Mouse (Mus musculus) neural tube, embryonic 11.5 days (tissue): ENCODE results near the gene Clasrp. TPM values are rescaled to one million over a fixed set of nuclear protein-coding genes. Genes with fewer than 3 reads are reported as not detected.

Experiments
- ATAC-seq: fragments of 200-750 bp; cut with Nextera tagmentation; 2 replicates; pipeline ENCODE4 v1.8.0; 2017; ENCODE audit warnings: moderate number of reproducible peaks, mild to moderate bottlenecking, moderate TSS enrichment, moderate library complexity; ENCODE audit not compliant: insufficient read depth, low FRiP score, low TSS enrichment
- DNase-seq: peaks from one replicate; pipeline ENCODE4 v3.0.0-alpha.2; 2015; ENCODE audit warnings: low spot score
- H3K27ac ChIP-seq: fragments of 300-500 bp; sonication (generic); 2 replicates; pipeline ENCODE4 v1.5.1; 2014; ENCODE audit warnings: low read depth, mild to moderate bottlenecking, low read length
- H3K27me3 ChIP-seq: fragments of 300-500 bp; sonication (generic); 2 replicates; pipeline ENCODE4 v1.6.1; 2014; ENCODE audit warnings: mild to moderate bottlenecking, low read length, mixed read lengths; ENCODE audit not compliant: control insufficient read depth, insufficient read depth
- H3K36me3 ChIP-seq: fragments of 300-500 bp; sonication (generic); 2 replicates; pipeline ENCODE4 v1.6.1; 2014; ENCODE audit warnings: mild to moderate bottlenecking, low read length, moderate library complexity, mixed read lengths; ENCODE audit not compliant: control insufficient read depth, insufficient read depth
- H3K4me1 ChIP-seq: fragments of 300-500 bp; sonication (generic); 2 replicates; pipeline ENCODE4 v1.6.1; 2014; ENCODE audit warnings: low read length, mixed read lengths; ENCODE audit not compliant: control insufficient read depth, insufficient read depth
- H3K4me2 ChIP-seq: fragments of 300-500 bp; sonication (generic); 2 replicates; pipeline ENCODE4 v1.6.1; 2014; ENCODE audit warnings: low read depth, mild to moderate bottlenecking, moderate library complexity
- H3K4me3 ChIP-seq: fragments of 300-500 bp; sonication (generic); 2 replicates; pipeline ENCODE4 v1.5.1; 2014; ENCODE audit warnings: low read depth, low read length
- H3K9ac ChIP-seq: fragments of 300-500 bp; sonication (generic); 2 replicates; pipeline ENCODE4 v1.6.1; 2014; ENCODE audit warnings: mild to moderate bottlenecking, low read length
- H3K9me3 ChIP-seq: fragments of 300-500 bp; sonication (generic); 2 replicates; pipeline ENCODE4 v1.6.1; 2016; ENCODE audit warnings: low read length; ENCODE audit not compliant: control insufficient read depth
- WGBS: fragments of 180-500 bp; shearing (Covaris S2); extraction: QIAGEN DNeasy Blood & Tissue Kit; methylation state at CpG from one replicate; pipeline ENCODE4 v1.1.7; 2014; 5-methylcytosine and 5-hydroxymethylcytosine counted together
- polyA plus RNA-seq: library from polyadenylated mRNA; unstranded; fragments of >200 nt; fragmentation: Nextera tagmentation; extraction: Ambion mirVana; gene quantifications from 2 replicates; pipeline ENCODE4 v1.2.1, GENCODE M21; 2014

Gene Clasrp
- polyA plus RNA-seq, 1 experiment from 2014 or later = 53.5 TPM

DNA sequence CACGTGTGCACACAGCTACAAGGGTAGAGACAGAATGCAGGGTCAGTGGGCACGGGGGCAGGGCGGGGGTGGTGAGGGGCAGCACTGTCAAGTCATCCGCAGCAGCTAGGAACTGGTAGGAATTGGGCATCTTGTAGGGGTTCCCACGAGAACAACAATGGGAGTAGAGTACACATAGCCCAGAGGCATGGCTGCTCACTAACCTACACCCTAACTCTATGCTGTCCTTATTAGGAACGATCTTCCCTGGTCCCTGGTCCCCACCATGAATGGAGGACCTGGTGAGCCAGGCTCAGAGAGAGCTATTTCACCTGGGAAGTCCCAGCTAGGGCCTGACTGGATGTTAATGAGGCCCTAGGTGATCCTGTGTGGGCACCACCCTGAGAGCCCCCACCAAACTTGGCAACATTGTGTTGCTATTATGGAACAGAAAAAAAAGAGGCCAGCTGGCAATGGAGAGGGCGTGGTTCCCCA lies 62.6 kb downstream of the Clasrp start:
- ATAC-seq (no peak), DNase-seq (no peak)
- Histone ChIP-seq H3K27me3 (no peaks in the 10 kb centered on the region), H3K4me3 (no peak overlapping the region), H3K9me3 (no peaks in the 10 kb centered on the region), H3K4me2 (no peak overlapping the region), H3K27ac (no peak overlapping the region), H3K4me1 (no peaks in the 10 kb centered on the region; the same call in 1 of the 2 replicates), H3K9ac (0 out of 2 replicates have a peak overlapping the region, but pooled peaks have one; percentile 18), H3K36me3 (no peaks in the 10 kb centered on the region; the same call in 1 of the 2 replicates)
- 89% methylated on average over 7 of the region's 7 CpGs for WGBS

DNA sequence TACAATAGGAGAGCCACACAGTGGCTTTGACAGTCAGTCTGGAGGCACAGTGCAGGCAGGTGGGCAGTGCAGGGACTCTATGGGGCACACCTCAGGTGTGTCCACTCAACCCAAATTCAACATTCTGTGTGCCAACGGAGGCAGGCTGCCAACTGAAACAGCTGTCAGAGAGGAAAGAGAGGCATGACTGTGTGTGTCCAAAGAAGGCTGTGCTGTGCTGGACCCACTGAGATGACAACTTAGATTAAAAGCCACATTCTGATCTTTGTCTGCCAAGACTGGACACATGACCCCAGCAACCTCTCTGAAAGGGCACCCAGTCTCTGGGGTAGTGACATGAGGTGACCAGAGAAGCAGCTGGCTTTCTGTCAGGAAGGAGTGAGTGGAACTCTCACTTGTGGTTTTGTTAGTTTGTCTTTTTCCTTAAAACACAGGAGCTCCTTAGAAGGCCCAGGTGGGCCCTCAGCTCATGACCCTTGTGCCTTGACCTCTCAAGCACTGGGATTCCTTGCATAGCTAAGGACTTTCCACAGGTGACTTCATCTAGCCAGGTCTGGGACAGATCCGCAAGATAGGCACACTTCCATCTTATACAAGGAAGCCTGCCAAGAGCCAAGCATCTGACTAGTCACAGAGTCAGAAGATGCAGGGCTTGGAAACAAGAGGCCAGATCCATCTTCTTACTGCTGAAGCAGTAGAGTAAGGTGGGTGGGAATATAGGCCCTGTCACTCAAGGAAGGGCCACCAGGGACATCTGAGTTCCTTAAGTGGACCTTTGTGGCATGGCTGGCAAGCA lies 63.3 kb downstream of the Clasrp start:
- no peaks in the 10 kb centered on the region for H3K9me3 ChIP-seq
- no peak for ATAC-seq
- H3K4me1 ChIP-seq = no peaks in the 10 kb centered on the region; the same call in 1 of the 2 replicates
- WGBS = 88% methylated on average over 2 of the region's 2 CpGs
- no peak overlapping the region for H3K9ac ChIP-seq
- no peak for DNase-seq
- H3K36me3 ChIP-seq = no peaks in the 10 kb centered on the region; the same call in 1 of the 2 replicates
- H3K27ac ChIP-seq = no peak overlapping the region
- H3K4me2 ChIP-seq = no peak overlapping the region
- no peaks in the 10 kb centered on the region for H3K27me3 ChIP-seq
- H3K4me3 ChIP-seq = no peak overlapping the region

DNA sequence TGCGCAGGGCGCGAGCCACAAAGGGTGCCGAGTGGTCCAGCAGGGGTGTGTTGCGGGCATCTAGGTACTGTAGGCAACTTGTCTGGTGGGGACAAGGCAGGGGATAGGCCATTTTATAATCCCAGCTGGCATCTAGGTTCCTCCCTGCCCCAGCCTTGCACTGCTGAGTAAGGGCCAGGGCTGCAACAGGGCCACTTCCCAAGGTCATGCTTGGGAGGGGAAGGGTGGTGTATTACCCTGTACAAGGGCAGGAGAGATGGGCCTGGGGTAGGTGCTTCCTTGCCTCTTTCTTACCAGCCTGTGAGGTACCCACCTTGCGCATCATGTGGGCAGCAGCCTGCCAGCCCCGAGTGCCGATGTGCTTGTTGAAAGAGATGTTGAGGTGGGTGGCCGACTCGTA lies 69.6 kb downstream of the Clasrp start:
- H3K4me3 ChIP-seq = no peak overlapping the region
- no peaks in the 10 kb centered on the region for H3K4me1 ChIP-seq
- H3K36me3 ChIP-seq = peaks cover 31% of the 10 kb centered on the region
- no peak overlapping the region for H3K27ac ChIP-seq
- ATAC-seq (no peak), DNase-seq (no peak)
- H3K4me2 ChIP-seq = no peak overlapping the region
- H3K27me3 ChIP-seq = no peaks in the 10 kb centered on the region
- WGBS = 95% methylated on average over 10 of the region's 10 CpGs
- H3K9me3 ChIP-seq = no peaks in the 10 kb centered on the region
- H3K9ac ChIP-seq = no peak overlapping the region

DNA sequence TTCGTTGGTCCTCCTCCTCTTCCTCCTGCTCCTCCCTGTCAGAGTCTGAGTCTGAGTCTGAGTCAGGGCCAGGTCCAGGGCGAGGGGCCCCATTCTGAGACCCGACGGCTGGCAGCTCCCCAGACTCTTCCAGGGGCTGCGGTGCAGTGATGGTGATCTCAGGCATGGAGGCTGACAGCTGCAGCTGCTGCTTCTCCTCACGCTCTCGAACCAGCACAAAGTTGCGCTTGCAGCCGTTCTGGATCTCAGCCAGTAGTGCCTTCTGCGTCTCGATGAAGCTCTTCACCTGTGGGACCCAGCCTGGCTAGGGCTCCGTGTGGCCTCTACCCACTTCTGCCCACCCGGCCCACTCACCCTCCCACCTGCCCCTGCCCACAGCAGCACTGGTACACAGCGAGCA lies 72.0 kb downstream of the Clasrp start:
- no peak overlapping the region for H3K9ac ChIP-seq
- no peak overlapping the region for H3K4me3 ChIP-seq
- ATAC-seq (no peak), DNase-seq (no peak)
- no peaks in the 10 kb centered on the region for H3K4me1 ChIP-seq
- H3K9me3 ChIP-seq = no peaks in the 10 kb centered on the region
- 93% methylated on average over 14 of the region's 14 CpGs for WGBS
- peaks cover 33% of the 10 kb centered on the region for H3K36me3 ChIP-seq
- no peaks in the 10 kb centered on the region for H3K27me3 ChIP-seq
- no peak overlapping the region for H3K4me2 ChIP-seq
- H3K27ac ChIP-seq = no peak overlapping the region

DNA sequence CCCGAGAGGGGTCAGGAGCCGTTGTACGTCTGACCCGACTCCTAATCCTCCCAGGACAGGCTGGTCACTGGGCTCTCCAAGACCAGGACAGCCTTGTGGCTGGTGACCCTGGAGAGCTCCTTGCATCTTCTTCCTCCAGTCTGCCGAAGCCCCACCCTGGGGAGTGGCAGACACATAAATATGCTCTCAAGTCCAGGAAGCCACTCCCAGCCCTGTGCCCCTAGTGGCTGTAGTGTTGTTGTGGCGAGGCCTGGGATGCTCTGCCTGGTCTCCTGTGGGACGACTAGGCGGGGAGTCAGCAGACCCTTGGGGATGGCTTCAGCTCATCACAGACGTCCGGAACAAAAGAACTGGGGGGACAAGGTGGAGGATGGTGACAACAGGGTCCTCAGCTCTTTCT lies 73.2 kb downstream of the Clasrp start:
- no peak overlapping the region for H3K4me2 ChIP-seq
- WGBS = 70% methylated on average over 10 of the region's 10 CpGs
- DNase-seq = no peak
- ATAC-seq = no peak
- no peaks in the 10 kb centered on the region for H3K27me3 ChIP-seq
- H3K4me1 ChIP-seq = no peaks in the 10 kb centered on the region
- H3K27ac ChIP-seq = no peak overlapping the region
- peaks cover 33% of the 10 kb centered on the region for H3K36me3 ChIP-seq
- no peak overlapping the region for H3K9ac ChIP-seq
- no peak overlapping the region; the same call in 1 of the 2 replicates for H3K4me3 ChIP-seq
- H3K9me3 ChIP-seq = no peaks in the 10 kb centered on the region

Other genes starting within 250 kb of the Clasrp start
- 17.8 and 18.0 TPM in 2 replicates for gene Cd3eap, start 245.0 kb downstream of the Clasrp start, polyA plus RNA-seq
- 3.4 and 4.7 TPM in 2 replicates for gene Ppp1r13l, start 244.7 kb downstream of the Clasrp start, polyA plus RNA-seq
- 12.4 and 14.6 TPM in 2 replicates for gene Ercc2, start 222.5 kb downstream of the Clasrp start, polyA plus RNA-seq
- gene Klc3, start 200.4 kb downstream of the Clasrp start, polyA plus RNA-seq = 3.2 and 3.4 TPM in 2 replicates
- gene Ckm, start 199.7 kb downstream of the Clasrp start, polyA plus RNA-seq = 0.41 and 0.69 TPM in 2 replicates
- 14.1 and 16.4 TPM in 2 replicates for gene Mark4, start 145.7 kb downstream of the Clasrp start, polyA plus RNA-seq
- 1.2 and 1.6 TPM in 2 replicates for gene Exoc3l2, start 141.2 kb downstream of the Clasrp start, polyA plus RNA-seq
- gene Bloc1s3, start 96.1 kb downstream of the Clasrp start, polyA plus RNA-seq = 2.0 and 2.7 TPM in 2 replicates
- gene Trappc6a, start 96.1 kb downstream of the Clasrp start, polyA plus RNA-seq = 49.3 and 54.0 TPM in 2 replicates
- not detected in 2 replicates for gene Nkpd1, start 86.6 kb downstream of the Clasrp start, polyA plus RNA-seq
- gene Ppp1r37, start 41.4 kb downstream of the Clasrp start, polyA plus RNA-seq = 4.5 and 4.7 TPM in 2 replicates
- gene Zfp296, start 27.2 kb downstream of the Clasrp start, polyA plus RNA-seq = 0.44 and 0.57 TPM in 2 replicates
- gene Gemin7, start 26.9 kb downstream of the Clasrp start, polyA plus RNA-seq = 161 and 171 TPM in 2 replicates
- 3.1 and 3.8 TPM in 2 replicates for gene Relb, start 25.0 kb upstream of the Clasrp start, polyA plus RNA-seq
- gene Clptm1, start 60.5 kb upstream of the Clasrp start, polyA plus RNA-seq = 104 and 107 TPM in 2 replicates
- 0.45 and 0.55 TPM in 2 replicates for gene Apoc2, start 73.5 kb upstream of the Clasrp start, polyA plus RNA-seq
- gene Gm44805, start 76.9 kb upstream of the Clasrp start, polyA plus RNA-seq = not detected in 2 replicates
- gene Apoc4, start 77.0 kb upstream of the Clasrp start, polyA plus RNA-seq = not detected in 2 replicates
- gene Apoc1, start 88.2 kb upstream of the Clasrp start, polyA plus RNA-seq = 3.4 and 6.9 TPM in 2 replicates
- 125 and 146 TPM in 2 replicates for gene Apoe, start 94.7 kb upstream of the Clasrp start, polyA plus RNA-seq
- 150 and 155 TPM in 2 replicates for gene Tomm40, start 111.0 kb upstream of the Clasrp start, polyA plus RNA-seq
- 70.0 and 76.5 TPM in 2 replicates for gene Nectin2, start 146.0 kb upstream of the Clasrp start, polyA plus RNA-seq
- gene Bcam, start 166.5 kb upstream of the Clasrp start, polyA plus RNA-seq = 21.1 and 21.7 TPM in 2 replicates
- gene Cblc, start 192.3 kb upstream of the Clasrp start, polyA plus RNA-seq = 0.45 and 0.53 TPM in 2 replicates
- 1.2 and 1.3 TPM in 2 replicates for gene Bcl3, start 218.3 kb upstream of the Clasrp start, polyA plus RNA-seq
- gene Gm19345, start 247.5 kb upstream of the Clasrp start, polyA plus RNA-seq = 0.24 and 0.29 TPM in 2 replicates